Mouse (Mus musculus): ENCODE results near the gene Sap30bp.

DNA sequence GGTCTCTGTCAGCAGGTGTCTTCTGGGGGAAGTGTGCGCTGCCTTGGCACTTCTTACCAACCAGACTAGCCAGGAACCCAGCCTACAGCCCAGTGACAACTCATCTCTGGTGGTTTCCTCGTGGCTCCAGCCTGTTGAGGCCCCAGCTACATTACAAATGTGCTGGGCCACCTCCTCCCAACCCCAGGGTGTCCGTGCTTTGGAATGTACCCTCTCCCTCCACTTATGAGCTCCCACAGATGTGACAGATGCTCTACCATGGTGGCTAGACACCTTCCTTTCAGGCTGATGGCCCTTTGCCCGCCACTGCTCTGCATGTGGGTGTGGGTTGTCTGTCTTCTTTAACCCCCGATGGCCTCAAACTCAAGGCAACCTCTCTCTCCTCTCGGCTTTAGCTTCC, 68.6 kb downstream of the Sap30bp start:
- TF ChIP-seq CTCF (IDR thresholded peaks at IDR 0.05; ENCODE audit: borderline replicate concordance, insufficient read depth, low read depth, low read length) (no peak), POLR2A (IDR thresholded peaks at IDR 0.05; ENCODE audit: borderline replicate concordance, insufficient read depth, low read length) (no peak)
